Mouse (Mus musculus) thymus, adult 2 months (tissue): ENCODE measurements at regions not wholly inside any gene's neighbourhood (a gene's known extent, or its start where the extent isn't known, plus 50 kb on each side); places are given as distances from the start of the nearest gene placed in this dataset.

Experiments used
- DNase-seq: peaks from one replicate; pipeline ENCODE4 v3.0.0; 2021
- H3K27ac ChIP-seq: fragments of 200-500 bp; 2 replicates; pipeline ENCODE4 v1.5.1; 2012; ENCODE audit warnings: low read length, control low read depth; ENCODE audit not compliant: control insufficient read depth, insufficient read depth
- H3K27me3 ChIP-seq: fragments of 200-500 bp; 2 replicates; pipeline ENCODE4 v1.6.1; 2012; ENCODE audit warnings: mild to moderate bottlenecking, low read length, moderate library complexity, mixed read lengths; ENCODE audit not compliant: control insufficient read depth, insufficient read depth
- H3K36me3 ChIP-seq: fragments of 200-500 bp; 2 replicates; pipeline ENCODE4 v1.6.1; 2012; ENCODE audit warnings: mild to moderate bottlenecking, low read length, moderate library complexity; ENCODE audit not compliant: control insufficient read depth, insufficient read depth
- H3K4me1 ChIP-seq: fragments of 200-500 bp; replicated peaks from 2 replicates; pipeline ENCODE4 v1.6.1; 2012; ENCODE audit warnings: low read length; ENCODE audit not compliant: control insufficient read depth, insufficient read depth
- H3K4me3 ChIP-seq: fragments of 200-500 bp; 2 replicates; pipeline ENCODE4 v1.5.1; 2012; ENCODE audit warnings: mild to moderate bottlenecking, low read length, control low read depth, moderate library complexity; ENCODE audit not compliant: control insufficient read depth, insufficient read depth
- CTCF ChIP-seq: fragments of 200-500 bp; IDR thresholded peaks from 2 replicates; pipeline ENCODE4 v1.5.1; 2012; ENCODE audit warnings: mild to moderate bottlenecking, control low read depth, low read length, moderate library complexity, borderline replicate concordance; ENCODE audit not compliant: control insufficient read depth, poor library complexity, insufficient read depth; ENCODE audit errors: extremely low read depth
- POLR2A ChIP-seq: fragments of 200-500 bp; IDR thresholded peaks from 2 replicates; pipeline ENCODE4 v1.6.1; 2012; ENCODE audit warnings: mild to moderate bottlenecking, low read length, control low read depth, moderate library complexity; ENCODE audit not compliant: control insufficient read depth, poor library complexity, insufficient read depth; ENCODE audit errors: extremely low read depth
- WGBS: fragments of 180-500 bp; shearing (Covaris S2); methylation state at CpG from one replicate; pipeline ENCODE4 v1.1.7; 2018; 5-methylcytosine and 5-hydroxymethylcytosine counted together

DNA sequence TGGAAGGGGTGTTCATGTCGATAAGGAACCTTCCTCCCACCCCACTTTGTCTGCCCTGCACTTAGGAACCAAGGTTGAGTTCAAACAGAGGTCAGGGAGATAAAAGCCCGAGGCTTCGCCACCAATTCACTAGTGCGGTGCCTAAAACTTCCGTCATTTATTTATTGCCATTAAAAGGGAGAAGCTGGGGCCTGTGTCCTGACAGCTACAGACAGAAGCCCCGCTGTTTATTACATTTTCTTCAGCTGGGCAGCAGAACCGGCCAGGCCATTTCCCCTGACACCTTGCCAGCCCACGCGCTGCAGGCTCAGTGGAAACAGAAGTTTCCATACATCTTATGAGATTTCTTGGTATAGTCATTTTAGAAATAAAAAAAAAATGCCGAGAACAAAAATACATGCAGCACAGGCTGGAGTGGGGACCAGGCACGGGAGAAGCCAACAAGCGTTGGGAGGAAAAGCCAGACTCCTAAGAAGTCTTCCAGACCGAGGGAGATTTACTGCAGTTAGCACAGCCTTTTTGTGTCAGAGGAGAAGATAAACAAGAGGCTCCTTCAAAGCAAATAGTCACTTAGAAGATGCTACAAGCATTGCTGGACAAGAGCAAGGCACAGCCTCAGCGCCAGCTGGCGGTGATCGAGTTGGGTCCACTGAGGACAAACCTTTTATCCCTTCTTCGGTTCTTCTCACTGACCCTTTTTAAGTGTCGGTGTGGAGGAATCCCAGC, 120.5 kb upstream of the Gm10295 start:
- DNase-seq, result no peak
- Histone ChIP-seq H3K27ac (no peak overlapping the region), H3K4me1 (no peaks in the 10 kb centered on the region), H3K36me3 (no peaks in the 10 kb centered on the region), H3K4me3 (no peak overlapping the region), H3K27me3 (no peaks in the 10 kb centered on the region)
- WGBS, result 26% methylated on average over 18 of the region's 18 CpGs
- TF ChIP-seq CTCF (no peak), POLR2A (no peak)

DNA sequence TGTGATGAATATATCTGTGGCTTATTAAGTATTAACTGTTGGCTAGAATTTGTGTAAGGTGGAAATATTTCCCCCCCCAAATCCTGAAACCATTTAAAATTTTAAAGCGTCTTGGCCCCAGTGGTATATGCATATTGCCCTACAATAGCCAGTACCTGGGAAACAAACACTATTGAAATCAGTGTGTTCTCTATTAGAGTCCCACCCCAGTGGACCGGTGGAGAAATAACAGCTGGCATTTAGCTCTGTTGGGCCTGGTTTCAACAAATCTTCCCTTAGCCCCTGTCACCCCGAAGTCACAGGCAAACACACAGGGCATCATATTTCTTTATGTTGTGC, 120.0 kb upstream of the Gm10295 start:
- WGBS, result 23% methylated on average over 3 of the region's 3 CpGs
- no peak overlapping the region for H3K27ac ChIP-seq
- H3K4me3 ChIP-seq, result no peak overlapping the region

DNA sequence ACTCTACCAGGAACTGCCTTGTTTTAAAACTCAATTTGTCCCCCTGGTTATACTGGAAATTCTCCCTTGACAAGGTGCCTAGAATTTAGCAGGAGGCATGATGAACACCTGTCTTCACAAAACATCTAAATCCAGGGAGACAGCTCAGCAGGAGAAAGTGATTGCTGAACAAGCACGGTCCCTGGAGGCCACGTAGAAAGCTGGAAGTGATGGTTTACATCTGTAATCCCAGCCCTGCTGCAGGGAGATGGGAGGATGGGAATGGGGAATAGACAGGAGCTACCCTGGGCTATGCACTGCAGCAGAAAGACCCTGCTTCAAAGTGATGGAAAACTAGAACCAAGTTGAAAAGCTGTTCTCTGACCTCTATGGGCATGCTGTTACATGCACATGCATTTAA, 119.1 kb upstream of the Gm10295 start:
- Histone ChIP-seq H3K36me3 (no peaks in the 10 kb centered on the region), H3K4me3 (no peak overlapping the region), H3K27me3 (no peaks in the 10 kb centered on the region), H3K27ac (no peak overlapping the region), H3K4me1 (no peaks in the 10 kb centered on the region)
- WGBS, result 72% methylated on average over 2 of the region's 2 CpGs
- no peak for TF ChIP-seq POLR2A
- TF ChIP-seq CTCF, result no peak
- no peak for DNase-seq

More for the DNA sequence above, 120.0 kb upstream of the Gm10295 start:
- no peaks in the 10 kb centered on the region for H3K4me1 ChIP-seq
- DNase-seq, result no peak
- no peaks in the 10 kb centered on the region for H3K36me3 ChIP-seq
- no peak for TF ChIP-seq POLR2A
- TF ChIP-seq CTCF, result no peak
- no peaks in the 10 kb centered on the region for H3K27me3 ChIP-seq

DNA sequence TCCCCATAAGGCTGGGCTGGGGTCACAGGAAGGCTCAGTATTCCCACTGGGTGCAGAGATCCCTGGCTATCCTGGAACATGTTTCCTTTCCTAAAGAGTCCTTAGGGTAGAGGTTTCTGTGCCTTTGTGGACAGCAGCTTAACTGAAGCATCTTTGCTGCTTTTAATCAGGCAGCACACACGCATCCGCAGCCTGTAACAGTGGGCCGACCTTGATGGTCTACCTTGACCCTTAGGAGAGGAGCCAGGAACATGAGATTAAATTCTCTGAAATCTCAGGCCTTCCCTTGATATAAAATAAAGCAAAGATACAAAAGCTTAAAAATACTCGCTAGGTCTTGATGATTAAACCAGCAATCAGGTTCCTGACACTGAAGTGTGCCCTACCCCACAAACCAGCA, 118.7 kb upstream of the Gm10295 start:
- WGBS, result 91% methylated on average over 4 of the region's 4 CpGs
- Histone ChIP-seq H3K4me3 (no peak overlapping the region), H3K27ac (no peak overlapping the region), H3K36me3 (no peaks in the 10 kb centered on the region), H3K27me3 (no peaks in the 10 kb centered on the region), H3K4me1 (no peaks in the 10 kb centered on the region)
- TF ChIP-seq POLR2A (no peak), CTCF (no peak)
- DNase-seq, result no peak

DNA sequence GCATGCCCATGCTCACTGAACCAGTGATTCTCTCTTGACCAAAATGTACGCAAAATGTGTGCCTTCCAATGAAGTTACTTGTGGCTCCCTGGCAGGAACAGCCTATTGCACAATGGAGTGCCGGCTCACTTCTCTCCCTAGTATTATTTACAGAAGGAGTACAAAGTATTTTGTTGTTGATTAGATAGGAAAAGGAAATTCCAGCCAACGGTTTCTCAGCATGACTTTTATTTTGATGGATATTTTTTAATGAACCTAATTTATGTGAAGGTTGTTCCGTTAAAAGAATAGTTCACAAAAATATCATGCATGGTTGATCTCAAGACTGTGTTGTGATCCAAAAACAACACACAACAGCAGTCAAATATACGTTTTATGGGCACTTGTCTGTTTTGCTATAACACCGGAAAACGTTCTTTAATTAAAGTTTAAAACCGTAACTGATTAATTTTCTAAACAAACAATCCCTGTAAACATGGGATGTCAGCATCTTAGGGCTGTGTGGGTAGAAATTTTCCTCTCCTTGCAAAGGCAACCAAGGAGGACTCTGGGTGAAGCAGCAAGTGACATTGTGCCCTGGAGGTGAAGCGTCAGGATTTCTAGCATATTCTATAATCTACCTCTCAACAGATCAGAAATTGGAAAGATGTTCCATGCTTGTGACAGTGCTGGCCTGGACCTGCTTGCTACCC, 116.3 kb upstream of the Gm10295 start:
- Histone ChIP-seq H3K27me3 (no peaks in the 10 kb centered on the region), H3K4me1 (no peaks in the 10 kb centered on the region), H3K4me3 (no peak overlapping the region), H3K36me3 (no peaks in the 10 kb centered on the region), H3K27ac (no peak overlapping the region)
- 87% methylated on average over 9 of the region's 9 CpGs for WGBS
- no peak for TF ChIP-seq POLR2A
- TF ChIP-seq CTCF, result no peak
- DNase-seq, result no peak

DNA sequence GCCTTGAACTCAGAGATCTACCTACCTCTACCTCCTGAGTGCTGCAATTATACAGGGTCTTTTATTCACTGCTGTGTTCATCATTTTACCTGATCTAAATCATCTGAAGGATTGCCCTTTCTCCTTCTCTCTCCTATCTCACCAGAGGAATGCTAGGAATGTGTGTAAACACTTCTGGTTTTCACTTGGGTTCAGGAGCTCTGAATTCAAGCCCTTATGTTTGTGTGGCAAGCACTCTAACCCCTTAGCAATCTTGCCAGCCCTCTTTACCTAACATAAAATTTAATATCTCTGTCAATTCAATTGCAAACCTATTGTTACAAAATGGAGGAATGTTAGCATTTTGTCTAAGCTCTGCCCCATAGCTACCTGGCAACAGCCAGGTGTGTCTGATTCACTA, 112.8 kb upstream of the Gm10295 start:
- Histone ChIP-seq H3K4me1 (no peaks in the 10 kb centered on the region), H3K4me3 (no peak overlapping the region), H3K27ac (no peak overlapping the region), H3K27me3 (no peaks in the 10 kb centered on the region), H3K36me3 (no peaks in the 10 kb centered on the region)
- DNase-seq, result no peak
- TF ChIP-seq POLR2A, result no peak
- no peak for TF ChIP-seq CTCF

DNA sequence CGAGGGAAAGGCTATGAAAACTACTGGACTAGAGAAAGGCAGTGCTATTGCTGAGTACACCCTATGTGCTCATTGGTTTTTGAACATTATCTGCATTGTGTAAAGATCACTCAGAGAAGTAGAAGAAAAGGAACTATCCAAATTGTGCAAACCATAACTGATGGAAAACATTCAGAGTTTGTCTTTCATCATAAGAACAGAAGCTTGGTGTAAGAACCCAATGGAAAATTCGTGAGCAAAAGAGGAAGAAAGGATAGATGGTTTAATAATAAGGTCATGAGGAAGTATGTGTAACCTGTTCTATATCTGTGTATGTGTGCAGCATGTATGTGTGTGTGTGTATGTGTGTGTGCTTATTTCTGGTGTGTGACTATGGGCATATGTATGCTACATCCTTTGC, 112.3 kb upstream of the Gm10295 start:
- Histone ChIP-seq H3K27me3 (no peaks in the 10 kb centered on the region), H3K36me3 (no peaks in the 10 kb centered on the region), H3K4me1 (no peaks in the 10 kb centered on the region), H3K27ac (no peak overlapping the region), H3K4me3 (no peak overlapping the region)
- WGBS, result 46% methylated on average over 2 of the region's 2 CpGs
- no peak for DNase-seq
- TF ChIP-seq CTCF (no peak), POLR2A (no peak)
